Mouse (Mus musculus) megakaryocyte, embryonic 14.5 days (primary cell): Measurements from ENCODE around the gene Arf1.

Experiments used
- FLI1 ChIP-seq: IDR thresholded peaks from 2 replicates; pipeline ENCODE4 v1.6.1; 2012; ENCODE audit warnings: low read length, inconsistent platforms, mixed read lengths
- GATA1 ChIP-seq: IDR thresholded peaks from 3 replicates; pipeline ENCODE4 v1.6.1; 2012; ENCODE audit warnings: mixed read lengths, low read length, inconsistent platforms, borderline replicate concordance

DNA sequence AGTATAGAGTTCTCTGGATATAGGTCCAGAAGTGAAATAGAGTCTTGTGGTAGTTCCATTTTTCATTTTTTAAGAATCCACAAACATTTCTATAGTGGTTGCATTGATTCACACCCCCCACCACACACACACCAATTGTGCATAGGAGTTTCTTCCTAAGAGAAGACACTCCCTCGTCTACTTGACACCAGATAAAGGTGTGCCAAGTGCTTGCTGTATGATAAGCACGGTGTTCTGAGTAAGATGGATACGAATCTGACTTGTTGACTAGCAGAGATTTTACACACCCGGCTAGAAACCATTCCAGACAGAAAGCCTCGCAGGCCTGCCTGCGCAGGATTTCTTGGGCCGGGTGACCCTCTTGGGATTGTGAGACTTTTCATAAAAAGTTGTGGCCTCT lies 31.6 kb upstream of the Arf1 start:
- TF ChIP-seq GATA1 = no peak
- TF ChIP-seq FLI1 = no peak
